In genomic region chr14:100209814-100210419, GRCm38 (mm10) we compare ENCODE assay signal across 11 mouse cellular contexts.
DNase-seq lines count a peak whose midpoint lies in the region; ATAC-seq and TF ChIP-seq lines count a peak whose summit lies in the region.
"Had no signal": no experiment of that assay in that cellular context is flagged by ENCODE, and none has a peak within 500 bp of the region (broad histone marks: within the 10 kb centered on the region; RNA-seq: fewer than 3 reads in every experiment).

No protein-coding gene starts in this region.

- no peak overlapping the region for H3K4me3 ChIP-seq in midbrain, embryonic 11.5 days (ENCODE audit: low read depth, low read length)
- H3K4me3 ChIP-seq in midbrain, embryonic 15.5 days: no peak overlapping the region
- no peak overlapping the region for H3K4me3 ChIP-seq in hindbrain, embryonic 16.5 days (ENCODE audit: low read length)
- H3K4me3 ChIP-seq in kidney, adult 2 months (ENCODE audit: insufficient read depth, low read depth, low read length): no peak overlapping the region
- H3K4me3 ChIP-seq: liver, embryonic 15.5 days had no signal

- peak; percentile 17 to 43 for DNase-seq in cerebellum, postnatal 10 days
- DNase-seq in cerebellum, postnatal 36 days: no peak
- peak; percentile 85 for DNase-seq in midbrain, embryonic 11.5 days (ENCODE audit: low spot score, missing footprints)
- no peak for DNase-seq in kidney, adult 2 months
- no peak for DNase-seq in urinary bladder, adult 2 months (ENCODE audit: low spot score)
- DNase-seq in testis, postnatal 14 days (ENCODE audit: low spot score): no peak
- DNase-seq: adrenal gland, postnatal 10 days; cerebellum, adult 2 months had no signal

- TF ChIP-seq POLR2A in kidney, adult 2 months (IDR thresholded peaks at IDR 0.05; ENCODE audit: low read depth, low read length): no peak

- no peaks in the 10 kb centered on the region for H3K9me3 ChIP-seq in midbrain, embryonic 11.5 days (ENCODE audit: control insufficient read depth, low read length)
- no peaks in the 10 kb centered on the region for H3K9me3 ChIP-seq in midbrain, embryonic 15.5 days
- H3K9me3 ChIP-seq in hindbrain, embryonic 16.5 days (ENCODE audit: control insufficient read depth, low read length): no peaks in the 10 kb centered on the region
- H3K9me3 ChIP-seq: liver, embryonic 15.5 days had no signal

- ATAC-seq in midbrain, embryonic 11.5 days (ENCODE audit: low FRiP score): peak; percentile 67
- no peak for ATAC-seq in midbrain, embryonic 15.5 days (replicated peaks)
- 0 out of 2 replicates have a peak, but pooled peaks have one; percentile 29 for ATAC-seq in hindbrain, embryonic 16.5 days

- H3K36me3 ChIP-seq in midbrain, embryonic 11.5 days (ENCODE audit: control insufficient read depth, insufficient read depth, low read length): no peaks in the 10 kb centered on the region
- H3K36me3 ChIP-seq in midbrain, embryonic 15.5 days (replicated peaks): no peaks in the 10 kb centered on the region
- H3K36me3 ChIP-seq in hindbrain, embryonic 16.5 days (ENCODE audit: control insufficient read depth, insufficient read depth, low read length): no peaks in the 10 kb centered on the region
- H3K36me3 ChIP-seq in kidney, adult 2 months (ENCODE audit: control insufficient read depth, insufficient read depth, low read length): no peaks in the 10 kb centered on the region
- H3K36me3 ChIP-seq: liver, embryonic 15.5 days had no signal

- H3K4me2 ChIP-seq in midbrain, embryonic 11.5 days: no peak overlapping the region
- H3K4me2 ChIP-seq in midbrain, embryonic 15.5 days: no peak overlapping the region
- H3K4me2 ChIP-seq in hindbrain, embryonic 16.5 days (ENCODE audit: low read length): no peak overlapping the region
- H3K4me2 ChIP-seq: liver, embryonic 15.5 days had no signal

- WGBS in midbrain, embryonic 11.5 days: 14% methylated on average over 12 of the region's 12 CpGs
- 15% methylated on average over 12 of the region's 12 CpGs for WGBS in midbrain, embryonic 15.5 days
- WGBS in hindbrain, embryonic 16.5 days: 17% methylated on average over 12 of the region's 12 CpGs
- whole genome bisulfite sequencing in kidney, adult 2 months: 74% methylated on average over 12 of the region's 12 CpGs

- no peak overlapping the region for H3K9ac ChIP-seq in midbrain, embryonic 11.5 days (ENCODE audit: low read length)
- H3K9ac ChIP-seq in midbrain, embryonic 15.5 days: no peak overlapping the region
- H3K9ac ChIP-seq in hindbrain, embryonic 16.5 days (ENCODE audit: low read depth, low read length): no peak overlapping the region
- H3K9ac ChIP-seq: liver, embryonic 15.5 days had no signal

- no peak for TF ChIP-seq CTCF in kidney, adult 2 months (conservative IDR thresholded peaks at IDR 0.05; ENCODE audit: insufficient read depth, insufficient read length, low read depth, low read length)

- H3K4me1 ChIP-seq in midbrain, embryonic 11.5 days (ENCODE audit: control insufficient read depth, insufficient read depth, low read length): peaks cover 9% of the 10 kb centered on the region
- H3K4me1 ChIP-seq in midbrain, embryonic 15.5 days: peaks cover 22% of the 10 kb centered on the region
- peaks cover 11% of the 10 kb centered on the region; the same call in 1 of the 2 replicates for H3K4me1 ChIP-seq in hindbrain, embryonic 16.5 days (ENCODE audit: control insufficient read depth, insufficient read depth, low read depth, low read length)
- H3K4me1 ChIP-seq in kidney, adult 2 months (ENCODE audit: control insufficient read depth, insufficient read depth, low read length): 0 out of 2 replicates have a peak, but pooled peaks cover 4% of the 10 kb centered on the region
- H3K4me1 ChIP-seq: liver, embryonic 15.5 days had no signal

- no peaks in the 10 kb centered on the region for H3K27me3 ChIP-seq in midbrain, embryonic 11.5 days (ENCODE audit: control insufficient read depth, insufficient read depth, low read length)
- H3K27me3 ChIP-seq in midbrain, embryonic 15.5 days (replicated peaks): no peaks in the 10 kb centered on the region
- H3K27me3 ChIP-seq in hindbrain, embryonic 16.5 days (replicated peaks; ENCODE audit: control insufficient read depth, insufficient read depth, low read length): no peaks in the 10 kb centered on the region
- H3K27me3 ChIP-seq in kidney, adult 2 months (replicated peaks; ENCODE audit: control insufficient read depth, insufficient read depth, low read length): no peaks in the 10 kb centered on the region
- H3K27me3 ChIP-seq: liver, embryonic 15.5 days had no signal

- H3K27ac ChIP-seq in midbrain, embryonic 11.5 days (ENCODE audit: low read depth, low read length): no peak overlapping the region
- no peak overlapping the region for H3K27ac ChIP-seq in midbrain, embryonic 15.5 days
- no peak overlapping the region for H3K27ac ChIP-seq in hindbrain, embryonic 16.5 days (ENCODE audit: low read depth, low read length)
- H3K27ac ChIP-seq in kidney, adult 2 months (ENCODE audit: insufficient read depth, low read depth, low read length): no peak overlapping the region
- H3K27ac ChIP-seq: liver, embryonic 15.5 days had no signal

Comparison
In these comparisons a context has a peak if more than half of its experiments do, and no peak if none do; other contexts are left out.
1. DNase-seq: peak in cerebellum, postnatal 10 days (2 of 2) and midbrain, embryonic 11.5 days (single experiment); none in cerebellum, postnatal 36 days (0 of 2), kidney, adult 2 months (single experiment), urinary bladder, adult 2 months (single experiment) and testis, postnatal 14 days (single experiment).